Mouse (Mus musculus): ENCODE results near the gene Paqr6.
"Not testable (repeated sequence)": the region's sequence is repeated elsewhere in the genome, so short reads cannot be mapped to it uniquely, and the experiment has no call there.

Paqr6 gene

GRCm38 (mm10) chr3:88366830-88367428, 2.5 kb downstream of the Paqr6 start:
- DNase-seq, result not testable (repeated sequence)

GRCm38 (mm10) chr3:88367517-88367916, 3.1 kb downstream of the Paqr6 start:
- not testable (repeated sequence) for DNase-seq

GRCm38 (mm10) chr3:88368511-88368910, 4.1 kb downstream of the Paqr6 start:
- DNase-seq, result not testable (repeated sequence)

- DNase-seq, result not testable (repeated sequence)
Observed at GRCm38 (mm10) chr3:88372643-88373042, 8.3 kb downstream of the Paqr6 start, which contains the start of gene Bglap3. TSS of gene Bglap3 (minus strand) at chr3:88372743.

- DNase-seq, result not testable (repeated sequence)
Observed at GRCm38 (mm10) chr3:88375750-88376626, 11.6 kb downstream of the Paqr6 start.

GRCm38 (mm10) chr3:88376644-88377043, 12.3 kb downstream of the Paqr6 start:
- not testable (repeated sequence) for DNase-seq

- not testable (repeated sequence) for DNase-seq
Observed at GRCm38 (mm10) chr3:88378599-88378998, 14.2 kb downstream of the Paqr6 start, which contains the start of gene Bglap2. TSS of gene Bglap2 (minus strand) at chr3:88378699.

- DNase-seq, result not testable (repeated sequence)
Observed at GRCm38 (mm10) chr3:88381389-88382315, 17.3 kb downstream of the Paqr6 start.

- not testable (repeated sequence) for DNase-seq
Observed at GRCm38 (mm10) chr3:88382383-88382782, 18.0 kb downstream of the Paqr6 start.

GRCm38 (mm10) chr3:88384364-88384763, 20.0 kb downstream of the Paqr6 start, which contains the start of gene Bglap:
TSS of gene Bglap (minus strand) at chr3:88384464.
- no peak for DNase-seq

GRCm38 (mm10) chr3:88393776-88394375, 29.5 kb downstream of the Paqr6 start:
- peak in 1 of 2 experiments; percentile 39 for DNase-seq

GRCm38 (mm10) chr3:88395288-88395687, 30.9 kb downstream of the Paqr6 start:
- DNase-seq, result no peak

GRCm38 (mm10) chr3:88395742-88396141, 31.4 kb downstream of the Paqr6 start:
- no peak for DNase-seq

GRCm38 (mm10) chr3:88398666-88399065, 34.3 kb downstream of the Paqr6 start:
- DNase-seq, result peak; percentile 83 to 87

- DNase-seq, result no peak
Observed at GRCm38 (mm10) chr3:88403522-88404230, 39.3 kb downstream of the Paqr6 start.

- DNase-seq, result peak; percentile 68 to 78
Observed at GRCm38 (mm10) chr3:88407090-88407489, 42.7 kb downstream of the Paqr6 start.

- DNase-seq, result no peak
Observed at GRCm38 (mm10) chr3:88407529-88407928, 43.1 kb downstream of the Paqr6 start.

GRCm38 (mm10) chr3:88408953-88409352, 44.6 kb downstream of the Paqr6 start:
- DNase-seq, result no peak

- peak; percentile 88 to 94 for DNase-seq
Observed at GRCm38 (mm10) chr3:88409741-88410644, 45.6 kb downstream of the Paqr6 start, which contains the start of gene Pmf1. TSS of gene Pmf1 (minus strand) at chr3:88410331.

GRCm38 (mm10) chr3:88410645-88411031, 46.3 kb downstream of the Paqr6 start:
- no peak for DNase-seq
